Mouse (Mus musculus): Measurements from ENCODE around the gene Mms22l.
"Not testable (repeated sequence)": the region's sequence is repeated elsewhere in the genome, so short reads cannot be mapped to it uniquely, and the experiment has no call there.

The Mms22l gene

DNA sequence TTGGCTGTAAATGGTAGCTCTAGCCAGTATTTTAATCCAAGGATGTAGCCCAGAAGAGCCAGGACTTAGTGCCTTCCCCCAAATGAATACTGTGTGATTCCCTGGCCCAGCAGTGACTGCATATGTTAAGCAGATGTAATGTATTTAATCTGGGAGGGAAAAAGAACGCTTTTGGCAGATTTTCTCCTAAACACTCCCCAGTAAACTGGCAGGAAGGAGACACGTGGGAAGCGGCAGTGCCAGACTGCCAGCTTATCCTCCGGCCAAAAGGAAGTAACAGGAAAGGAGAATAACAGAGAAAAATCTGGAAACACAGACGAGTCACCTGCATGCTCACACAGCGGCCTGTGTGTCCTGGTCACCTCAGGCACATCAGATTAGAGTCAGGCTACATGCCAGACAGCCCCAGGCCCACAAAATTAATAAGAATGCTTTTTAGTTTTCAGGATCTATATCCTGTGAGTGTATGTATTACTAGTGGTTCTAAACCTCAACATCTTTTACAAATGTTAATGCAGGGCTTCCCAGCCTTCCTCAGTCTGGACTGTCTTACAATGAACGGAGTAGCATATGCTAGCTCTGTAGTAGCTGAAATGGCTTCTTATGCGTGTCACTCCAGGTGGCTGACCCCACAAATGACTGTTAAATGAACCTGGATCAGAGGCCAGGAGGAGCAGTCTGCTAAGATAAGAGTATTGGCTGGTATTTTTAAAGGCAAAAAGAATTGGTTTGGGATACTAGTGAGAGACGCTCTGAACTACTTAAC is 125.4 kb downstream of the Mms22l start:
- DNase-seq = no peak

DNA sequence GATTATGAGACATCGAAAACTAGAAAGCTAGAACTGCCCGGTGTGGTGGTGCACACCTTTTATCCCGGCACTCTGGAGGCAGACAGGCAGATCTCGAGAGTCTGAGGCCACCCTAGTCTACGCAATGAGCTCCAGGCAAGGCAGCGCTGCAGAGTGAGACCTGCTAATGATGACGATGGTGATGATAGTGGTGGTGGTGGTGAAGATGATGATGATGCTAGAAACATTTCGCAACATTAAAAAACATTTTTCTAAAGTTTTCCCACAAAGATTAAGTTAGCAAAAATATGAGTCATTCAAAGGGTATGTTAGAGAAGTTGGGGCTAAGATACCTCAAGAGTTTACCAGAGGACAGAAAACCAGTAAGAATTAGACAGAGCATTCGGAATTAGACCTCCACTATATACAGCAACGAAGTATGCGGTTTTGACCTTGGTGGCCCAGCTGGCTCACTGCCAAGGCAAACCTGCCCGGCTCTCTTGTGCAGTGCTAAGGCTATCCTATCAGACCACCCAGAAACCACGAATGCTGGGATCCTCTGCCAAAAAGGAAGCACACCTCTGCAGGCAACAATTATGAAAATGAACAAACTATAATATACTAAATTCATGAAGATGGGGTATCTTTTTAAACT is 129.8 kb downstream of the Mms22l start:
- DNase-seq = no peak

DNA sequence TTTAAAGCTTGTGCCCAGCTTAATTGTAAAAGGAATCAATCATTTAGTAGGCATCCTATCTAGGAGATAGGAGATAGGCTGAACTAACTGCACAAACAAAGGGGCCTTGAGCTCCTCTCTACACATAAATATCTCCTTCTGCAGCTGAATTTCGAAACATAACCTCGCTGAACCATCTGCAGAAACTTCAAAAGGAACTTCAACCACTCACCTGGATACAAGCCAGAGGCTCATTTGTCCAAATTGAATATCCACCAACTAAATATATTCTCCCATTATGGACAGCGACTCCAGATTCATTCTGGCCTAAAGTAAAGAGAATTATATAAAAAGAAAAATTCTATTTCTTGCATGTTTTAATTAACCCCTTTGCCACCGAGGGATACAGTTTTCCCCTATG is 130.4 kb downstream of the Mms22l start:
- DNase-seq = no peak

DNA sequence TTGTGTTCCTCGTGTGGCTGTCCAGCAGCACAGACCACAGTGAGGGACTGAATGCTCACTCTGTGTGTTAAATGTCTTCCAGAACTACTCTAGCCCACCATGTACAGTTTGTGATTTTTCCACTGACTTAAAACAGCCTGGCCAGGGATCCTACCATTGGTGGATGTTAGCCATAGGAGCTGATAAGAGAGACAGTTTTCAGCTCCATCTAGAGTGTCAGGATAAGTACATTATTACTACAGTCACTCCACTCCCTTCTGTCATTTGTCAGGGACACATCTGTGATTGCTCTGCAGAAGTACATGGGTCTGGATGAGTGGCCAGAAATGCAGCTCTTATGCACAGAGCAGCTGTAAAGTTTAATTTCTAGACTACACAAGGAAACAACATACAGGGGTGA is 131.6 kb downstream of the Mms22l start:
- no peak for DNase-seq

DNA sequence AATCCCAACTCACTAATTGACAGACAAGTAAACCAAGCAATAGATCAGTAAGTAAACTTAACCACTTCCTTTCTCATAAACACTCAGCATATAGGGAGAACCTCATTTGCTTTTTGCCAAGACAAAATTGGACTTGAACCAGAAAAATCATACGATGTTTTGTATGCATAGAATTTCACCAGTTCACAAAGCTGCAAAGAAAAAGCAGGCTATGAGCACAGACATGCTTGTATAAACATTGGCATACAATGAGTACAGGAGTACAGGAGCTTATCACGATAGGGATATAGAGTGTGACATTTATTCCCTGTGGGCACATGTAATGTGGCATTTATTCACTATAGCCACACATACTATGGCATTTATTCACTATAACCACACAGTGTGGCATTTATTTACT is 134.2 kb downstream of the Mms22l start:
- DNase-seq = no peak

DNA sequence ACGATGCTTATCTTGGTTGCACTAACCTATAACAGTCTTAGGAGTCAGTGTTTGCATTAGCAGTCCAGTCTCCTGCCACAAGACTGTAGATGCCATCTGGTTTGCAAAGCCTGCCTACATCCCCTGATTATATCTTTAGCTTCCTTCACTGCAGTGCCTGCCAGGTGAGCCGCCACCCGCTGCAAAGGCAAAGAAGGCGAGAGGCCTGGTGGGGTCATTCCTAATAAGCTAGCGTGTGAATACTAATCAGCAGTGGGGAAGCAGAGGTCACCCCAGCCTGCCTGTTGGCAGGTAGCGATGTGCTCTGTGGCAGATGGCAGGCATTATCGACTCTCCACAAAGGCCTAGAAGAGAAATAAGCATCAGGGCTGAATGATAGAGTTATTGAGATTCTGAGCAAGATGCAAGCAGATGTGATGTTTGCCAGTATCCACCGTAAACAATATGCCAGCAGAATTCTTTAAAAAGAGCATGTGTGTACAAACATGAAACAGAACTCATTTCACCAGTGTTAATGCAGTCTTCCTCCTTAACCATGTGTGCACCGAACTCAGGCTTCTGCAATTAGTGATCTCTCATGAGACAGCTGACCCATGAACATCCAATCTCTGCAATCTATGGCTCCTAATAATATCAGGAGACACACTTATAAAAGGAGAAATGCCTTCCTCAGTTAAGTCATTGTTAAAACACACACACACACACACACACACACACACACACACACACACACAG is 135.1 kb downstream of the Mms22l start:
- DNase-seq = no peak

DNA sequence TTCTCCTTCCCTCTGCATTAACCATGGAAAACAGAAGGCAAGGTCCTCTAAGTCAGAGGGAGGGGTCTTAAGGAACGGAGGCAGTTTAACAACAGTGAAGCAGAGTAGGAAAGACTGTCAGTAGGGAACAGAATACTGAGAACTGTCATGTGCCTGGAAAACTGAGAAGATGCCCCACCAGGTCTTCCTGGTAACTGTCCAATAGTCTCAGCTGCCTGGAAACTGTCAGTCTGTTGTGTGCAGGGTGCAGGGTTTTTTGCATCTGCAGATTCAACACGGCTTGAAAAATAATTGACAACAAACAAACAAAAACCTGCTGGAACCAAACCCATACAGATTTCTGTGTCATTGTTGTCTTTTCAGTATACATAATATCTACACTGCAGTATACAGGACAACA is 146.1 kb downstream of the Mms22l start:
- no peak for DNase-seq

DNA sequence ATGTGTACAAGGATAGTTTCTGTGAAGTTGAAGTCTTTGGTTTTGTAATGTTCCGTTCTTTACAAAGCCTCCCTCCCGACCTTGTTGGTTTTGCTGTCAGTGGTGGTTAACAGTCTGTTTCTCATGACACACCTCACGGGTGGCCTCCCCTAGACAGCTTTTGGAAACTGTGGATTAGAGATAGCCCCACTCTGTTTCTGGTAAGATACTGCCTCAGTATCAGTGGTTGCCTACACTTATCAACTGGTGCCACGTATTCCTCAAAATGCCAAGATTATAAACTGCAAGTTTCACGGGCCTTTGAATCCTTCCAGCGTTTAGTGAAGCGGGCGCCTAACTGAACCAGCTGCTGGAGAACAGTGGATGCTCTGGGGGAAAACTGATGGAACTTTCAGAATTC is 148.5 kb downstream of the Mms22l start:
- DNase-seq = not testable (repeated sequence)

Data from kidney, adult 8-10 months (tissue).